Mouse (Mus musculus): ENCODE measurements at regions not wholly inside any gene's neighbourhood (a gene's known extent, or its start where the extent isn't known, plus 50 kb on each side); places are given as distances from the start of the nearest gene placed in this dataset.

GRCm38 (mm10) chr8:44373987-44374386 is 561.3 kb upstream of the Fat1 start:
- no peak overlapping the region for H3K4me2 ChIP-seq (ENCODE audit: low read depth)
- TF ChIP-seq MYOD1 (IDR thresholded peaks at IDR 0.05; ENCODE audit: control insufficient read depth in 1 of 3, insufficient read length in 2 of 3, low read depth in 2 of 3) (no peak), USF1 (IDR thresholded peaks at IDR 0.05; ENCODE audit: low read depth) (no peak), POLR2AphosphoS2 (IDR thresholded peaks at IDR 0.05; ENCODE audit: insufficient read length, low read depth) (no peak), SRF (IDR thresholded peaks at IDR 0.05; ENCODE audit: control insufficient read depth, insufficient read length, low read depth) (no peak), TCF3 (IDR thresholded peaks at IDR 0.05; ENCODE audit: insufficient read length, low read depth) (no peak), MYOG (IDR thresholded peaks at IDR 0.05; ENCODE audit: control insufficient read depth in 1 of 3, insufficient read depth in 1 of 3, insufficient read length in 2 of 3, low read depth in 2 of 3) (no peak)
- no peak overlapping the region for H3ac ChIP-seq (ENCODE audit: control insufficient read depth, insufficient read length)
- no peaks in the 10 kb centered on the region for H3K36me3 ChIP-seq (ENCODE audit: control insufficient read depth, insufficient read depth)
- H3K4me3 ChIP-seq: no peak overlapping the region
- no peaks in the 10 kb centered on the region for H3K79me2 ChIP-seq (ENCODE audit: control insufficient read depth, insufficient read depth)
- H3K27me3 ChIP-seq (ENCODE audit: control insufficient read depth, insufficient read depth, insufficient read length): no peaks in the 10 kb centered on the region

- Histone ChIP-seq H3K36me3 (ENCODE audit: control insufficient read depth, insufficient read depth) (no peaks in the 10 kb centered on the region), H3K4me2 (ENCODE audit: low read depth) (no peak overlapping the region), H3K4me3 (no peak overlapping the region), H3K79me2 (ENCODE audit: control insufficient read depth, insufficient read depth) (no peaks in the 10 kb centered on the region), H3K27me3 (ENCODE audit: control insufficient read depth, insufficient read depth, insufficient read length) (no peaks in the 10 kb centered on the region), H3ac (ENCODE audit: control insufficient read depth, insufficient read length) (no peak overlapping the region)
- no peak for TF ChIP-seq POLR2A (IDR thresholded peaks at IDR 0.05; ENCODE audit: insufficient read length, low read depth)
Measured at GRCm38 (mm10) chr8:44377731-44378130, 557.5 kb upstream of the Fat1 start.

- Histone ChIP-seq H3K4me3 (no peak overlapping the region), H3K4me2 (ENCODE audit: low read depth) (no peak overlapping the region), H3K79me2 (ENCODE audit: control insufficient read depth, insufficient read depth) (no peaks in the 10 kb centered on the region), H3K27me3 (ENCODE audit: control insufficient read depth, insufficient read depth, insufficient read length) (no peaks in the 10 kb centered on the region), H3K36me3 (ENCODE audit: control insufficient read depth, insufficient read depth) (no peaks in the 10 kb centered on the region), H3ac (ENCODE audit: control insufficient read depth, insufficient read length) (no peak overlapping the region)
- TF ChIP-seq REST (IDR thresholded peaks at IDR 0.05; ENCODE audit: insufficient read depth, insufficient read length) (no peak), TCF3 (IDR thresholded peaks at IDR 0.05; ENCODE audit: insufficient read length, low read depth) (no peak), POLR2AphosphoS2 (IDR thresholded peaks at IDR 0.05; ENCODE audit: insufficient read length, low read depth) (no peak), TCF12 (IDR thresholded peaks at IDR 0.05; ENCODE audit: insufficient read depth, poor library complexity, severe bottlenecking) (no peak), SRF (IDR thresholded peaks at IDR 0.05; ENCODE audit: control insufficient read depth, insufficient read length, low read depth) (no peak)
Measured at GRCm38 (mm10) chr8:44408462-44408861, 526.8 kb upstream of the Fat1 start.

- Histone ChIP-seq H3K4me3 (no peak overlapping the region), H3K79me2 (ENCODE audit: control insufficient read depth, insufficient read depth) (no peaks in the 10 kb centered on the region), H3K36me3 (ENCODE audit: control insufficient read depth, insufficient read depth) (no peaks in the 10 kb centered on the region), H3ac (ENCODE audit: control insufficient read depth, insufficient read length) (no peak overlapping the region), H3K4me2 (ENCODE audit: low read depth) (no peak overlapping the region), H3K27me3 (ENCODE audit: control insufficient read depth, insufficient read depth, insufficient read length) (no peaks in the 10 kb centered on the region)
- TF ChIP-seq MAX (IDR thresholded peaks at IDR 0.05; ENCODE audit: low read depth) (no peak), E2F4 (IDR thresholded peaks at IDR 0.05; ENCODE audit: insufficient read depth) (no peak)
Measured at GRCm38 (mm10) chr8:44410261-44410660, 525.0 kb upstream of the Fat1 start.

GRCm38 (mm10) chr8:44418003-44418402 is 517.2 kb upstream of the Fat1 start:
- Histone ChIP-seq H3K27me3 (ENCODE audit: control insufficient read depth, insufficient read depth, insufficient read length) (no peaks in the 10 kb centered on the region), H3ac (ENCODE audit: control insufficient read depth, insufficient read length) (no peak overlapping the region), H3K4me3 (no peak overlapping the region), H3K36me3 (ENCODE audit: control insufficient read depth, insufficient read depth) (no peaks in the 10 kb centered on the region), H3K4me2 (ENCODE audit: low read depth) (no peak overlapping the region), H3K79me2 (ENCODE audit: control insufficient read depth, insufficient read depth) (no peaks in the 10 kb centered on the region)
- TF ChIP-seq SRF (IDR thresholded peaks at IDR 0.05; ENCODE audit: control insufficient read depth, insufficient read length, low read depth) (no peak), TCF3 (IDR thresholded peaks at IDR 0.05; ENCODE audit: insufficient read length, low read depth) (no peak), USF1 (IDR thresholded peaks at IDR 0.05; ENCODE audit: low read depth) (no peak)

- no peak overlapping the region for H3ac ChIP-seq (ENCODE audit: control insufficient read depth, insufficient read length)
- H3K79me2 ChIP-seq (ENCODE audit: control insufficient read depth, insufficient read depth): no peaks in the 10 kb centered on the region
- TF ChIP-seq SRF (IDR thresholded peaks at IDR 0.05; ENCODE audit: control insufficient read depth, insufficient read length, low read depth) (no peak), MAX (IDR thresholded peaks at IDR 0.05; ENCODE audit: low read depth) (no peak), MYOG (IDR thresholded peaks at IDR 0.05; ENCODE audit: control insufficient read depth in 1 of 3, insufficient read depth in 1 of 3, insufficient read length in 2 of 3, low read depth in 2 of 3) (no peak), TCF12 (IDR thresholded peaks at IDR 0.05; ENCODE audit: insufficient read depth, poor library complexity, severe bottlenecking) (no peak), USF1 (IDR thresholded peaks at IDR 0.05; ENCODE audit: low read depth) (no peak), TCF3 (IDR thresholded peaks at IDR 0.05; ENCODE audit: insufficient read length, low read depth) (no peak), POLR2A (IDR thresholded peaks at IDR 0.05; ENCODE audit: insufficient read length, low read depth) (no peak), CEBPB (IDR thresholded peaks at IDR 0.05; ENCODE audit: insufficient read depth, poor library complexity, severe bottlenecking) (no peak), REST (IDR thresholded peaks at IDR 0.05; ENCODE audit: insufficient read depth, insufficient read length) (no peak), E2F4 (IDR thresholded peaks at IDR 0.05; ENCODE audit: insufficient read depth) (no peak), MYOD1 (IDR thresholded peaks at IDR 0.05; ENCODE audit: control insufficient read depth in 1 of 3, insufficient read length in 2 of 3, low read depth in 2 of 3) (no peak), POLR2AphosphoS2 (IDR thresholded peaks at IDR 0.05; ENCODE audit: insufficient read length, low read depth) (no peak)
- peak overlapping the region; percentile 10 for H3K4me2 ChIP-seq (ENCODE audit: low read depth)
- no peaks in the 10 kb centered on the region for H3K36me3 ChIP-seq (ENCODE audit: control insufficient read depth, insufficient read depth)
- H3K27me3 ChIP-seq (ENCODE audit: control insufficient read depth, insufficient read depth, insufficient read length): no peaks in the 10 kb centered on the region
- no peak overlapping the region for H3K4me3 ChIP-seq
Measured at GRCm38 (mm10) chr8:44455433-44455832, 479.8 kb upstream of the Fat1 start.

All from myocyte (in vitro differentiated cells).